Mouse (Mus musculus) ovary, postnatal 36 days (tissue): ENCODE results near the gene Tmem242.
"Not testable (repeated sequence)": the region's sequence is repeated elsewhere in the genome, so short reads cannot be mapped to it uniquely, and the experiment has no call there.

ENCODE experiments used
- DNase-seq: peaks from one replicate; pipeline ENCODE4 v3.0.0; 2022; ENCODE audit warnings: low spot score, mixed read lengths

Tmem242 gene

DNA sequence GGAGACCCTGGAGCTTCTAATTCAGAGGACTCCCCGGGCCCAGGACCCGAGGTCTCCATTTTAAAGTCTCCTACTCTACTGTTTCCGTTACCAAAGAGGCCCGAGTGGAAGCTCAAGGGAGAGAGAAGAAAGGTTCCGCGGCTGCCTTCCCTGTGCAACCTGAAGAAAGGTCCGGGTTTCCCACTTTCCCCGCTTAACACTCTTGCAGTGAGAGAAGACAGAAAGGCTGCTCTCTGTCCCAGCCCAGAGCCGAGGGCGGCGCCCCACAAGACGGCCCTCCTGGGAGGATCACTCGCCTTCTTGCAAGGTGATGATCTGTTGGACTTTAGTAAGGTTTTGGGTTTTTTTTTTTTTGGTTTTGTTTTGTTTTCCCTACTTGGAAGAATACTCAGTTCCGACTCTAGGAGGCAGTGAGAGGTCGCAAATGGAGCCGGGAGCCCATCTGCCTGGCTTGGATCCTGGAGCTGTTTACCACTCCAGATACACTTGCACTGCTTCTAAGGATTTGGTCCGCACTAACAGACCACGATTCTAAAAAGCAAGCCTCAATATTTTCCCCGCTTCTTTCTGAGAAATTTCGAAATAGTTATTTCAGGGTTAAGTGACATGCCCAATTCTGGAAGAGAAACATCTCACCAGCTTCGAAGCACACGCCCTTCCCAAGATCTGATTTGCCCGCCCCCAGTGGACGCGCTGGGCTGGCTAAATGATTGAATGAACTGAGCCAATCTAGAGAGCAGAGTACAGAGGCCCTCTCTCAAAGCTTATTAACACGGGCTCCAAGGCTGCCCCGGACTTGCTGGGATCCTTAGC is at the start of gene Tmem242:
Tmem242 (minus strand) TSS at position 101 of the 813 bp plus-strand sequence.
- peak; percentile 87 for DNase-seq

DNA sequence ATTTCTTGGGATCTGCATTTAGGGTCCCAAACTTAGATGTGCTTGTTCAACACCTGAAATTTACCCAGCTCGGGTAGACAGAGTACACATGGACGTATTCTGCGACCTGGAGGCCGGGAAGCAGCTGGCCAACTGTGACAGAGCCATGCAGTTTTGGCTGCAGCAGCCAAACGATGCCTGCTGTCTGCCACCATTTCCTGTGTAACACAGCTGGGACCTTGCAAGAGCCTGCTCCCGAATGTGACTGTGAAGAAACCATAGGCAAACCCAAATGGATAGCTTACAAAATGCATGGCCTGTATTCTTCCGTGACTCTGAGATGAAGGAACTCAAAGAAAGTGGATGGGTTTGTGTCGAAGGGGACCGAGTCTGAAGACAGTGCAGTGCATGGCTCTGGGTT is 48.1 kb upstream of the Tmem242 start:
- DNase-seq, result no peak

DNA sequence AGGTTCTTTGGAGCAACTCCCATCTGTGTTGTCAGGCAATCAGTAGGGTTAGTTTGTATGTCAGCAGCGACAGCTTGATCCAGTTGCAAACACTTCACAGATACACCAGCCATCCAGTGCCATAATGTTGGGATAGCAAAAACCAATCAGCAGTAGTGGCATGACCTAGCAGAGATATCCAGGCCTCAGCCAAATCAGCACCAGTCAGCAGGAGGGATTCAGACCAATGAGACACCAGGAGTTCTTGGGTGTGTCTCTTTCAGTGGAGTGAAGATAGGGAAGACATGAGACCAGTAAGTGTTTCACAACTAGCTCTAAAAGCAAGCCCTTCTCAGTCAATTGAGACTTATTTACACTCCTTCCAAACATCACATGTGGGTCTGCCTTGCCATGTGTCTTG is 44.6 kb upstream of the Tmem242 start:
- no peak for DNase-seq

DNA sequence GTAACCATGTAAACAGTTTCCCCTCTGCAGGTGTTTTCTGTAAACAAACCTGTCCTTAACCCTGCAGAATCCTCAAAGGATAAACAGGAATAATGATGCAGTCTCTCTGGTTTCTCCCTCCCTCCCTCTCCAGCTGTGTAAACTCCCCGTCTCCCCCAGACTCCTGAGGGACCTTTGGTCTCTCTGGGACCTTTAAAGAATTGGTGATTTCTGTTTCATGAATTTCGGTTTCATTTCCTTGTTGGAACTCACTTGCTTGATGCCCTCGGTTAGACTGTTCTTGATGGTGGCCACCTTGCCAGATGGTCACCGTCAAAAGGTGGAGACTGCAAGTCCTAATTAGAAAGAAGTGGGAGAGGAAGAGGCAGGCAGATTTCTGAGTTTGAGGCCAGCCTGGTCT is 43.4 kb upstream of the Tmem242 start:
- DNase-seq, result no peak

DNA sequence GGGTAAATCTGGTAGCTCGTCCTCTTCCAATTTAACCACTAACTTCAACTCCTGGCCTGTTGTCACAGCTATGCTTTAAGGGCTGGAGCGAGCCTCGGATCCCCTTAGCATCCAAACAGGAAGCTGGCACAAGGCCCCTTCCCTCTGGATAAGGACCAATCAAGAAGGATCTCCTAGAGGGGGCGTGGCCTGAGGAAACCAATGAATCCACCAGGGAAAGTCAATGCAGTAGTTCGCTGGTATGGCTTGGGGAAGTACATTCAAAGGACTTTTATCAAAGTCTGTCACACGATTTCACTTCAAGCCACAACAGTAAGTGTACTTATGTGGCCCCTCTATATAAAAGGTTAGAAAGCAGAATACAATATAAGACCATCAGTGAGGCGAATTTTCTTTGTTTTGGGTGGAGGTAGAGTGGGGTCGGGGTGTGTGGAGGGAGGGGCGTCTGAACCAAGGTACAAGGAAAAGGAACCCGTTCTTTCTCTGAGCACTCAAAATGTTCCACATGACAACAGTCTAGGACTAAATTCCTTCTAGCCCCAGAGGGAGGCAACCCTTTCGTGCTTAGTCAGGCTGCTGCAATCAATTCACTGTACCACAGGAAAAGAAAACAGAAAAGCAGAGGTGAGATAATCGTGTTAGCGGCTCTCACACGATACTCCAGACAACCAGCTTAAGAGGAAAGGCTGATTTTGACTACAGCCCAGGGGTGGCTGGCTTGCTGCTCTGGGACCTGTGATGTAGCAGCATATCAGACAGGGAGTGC is 36.1 kb upstream of the Tmem242 start:
- DNase-seq, result no peak

DNA sequence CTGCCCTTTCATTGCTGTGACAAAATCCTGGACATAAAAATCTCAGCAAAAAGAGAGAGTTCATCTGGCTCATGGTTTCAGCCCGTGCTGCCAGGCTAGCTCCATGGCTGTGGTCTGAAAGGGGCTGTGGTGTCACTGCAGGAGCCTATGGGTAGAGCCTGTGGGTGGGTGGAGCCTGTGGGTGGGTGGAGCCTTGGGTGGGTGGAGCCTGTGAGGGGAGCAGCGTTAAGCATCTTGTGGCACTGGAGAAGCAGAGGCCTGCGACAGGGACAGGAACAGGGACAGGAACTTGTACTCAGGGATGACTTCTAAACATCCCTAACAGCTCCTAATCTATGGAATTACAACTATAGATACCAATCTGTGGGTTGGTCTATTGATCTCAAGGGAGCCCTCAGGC is 32.2 kb upstream of the Tmem242 start:
- no peak for DNase-seq

DNA sequence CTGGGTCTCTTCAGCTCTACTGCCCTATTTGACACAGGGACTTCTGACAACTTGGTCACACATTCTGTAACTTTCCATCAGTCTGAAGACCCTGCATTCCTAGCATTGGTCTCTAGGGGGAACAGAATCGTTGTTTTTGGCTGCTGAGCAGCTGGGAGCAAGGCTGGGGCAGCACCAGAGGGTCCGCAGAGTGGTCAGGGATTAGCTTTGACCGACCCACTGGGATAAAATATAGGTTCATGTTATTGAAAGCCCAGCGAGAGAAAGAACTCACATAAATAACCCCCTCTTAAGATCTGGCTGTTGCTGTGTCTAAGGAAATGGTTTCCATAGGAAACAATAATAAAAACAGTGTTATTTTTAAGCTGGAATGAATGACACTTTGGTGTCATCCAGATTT is 27.1 kb upstream of the Tmem242 start:
- no peak for DNase-seq

DNA sequence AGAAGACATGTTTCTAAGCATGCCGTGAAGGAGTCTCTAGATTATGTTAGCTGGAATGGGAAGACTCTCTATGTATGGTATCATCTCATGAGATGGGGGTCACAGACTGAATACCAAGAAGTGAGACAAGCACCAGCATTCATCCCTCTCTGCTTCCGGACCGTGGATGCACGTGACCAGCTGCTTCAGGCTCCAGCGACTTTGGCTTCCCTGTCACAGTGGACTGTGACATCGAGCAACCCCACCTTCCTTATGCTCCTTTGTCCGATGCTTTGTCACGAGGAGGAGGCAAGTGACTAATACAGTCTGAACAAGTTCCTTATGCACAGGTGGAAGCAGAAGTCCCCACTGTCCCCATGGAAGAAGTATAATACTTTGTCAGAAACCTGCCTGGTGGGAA is 26.7 kb upstream of the Tmem242 start:
- DNase-seq, result no peak

DNA sequence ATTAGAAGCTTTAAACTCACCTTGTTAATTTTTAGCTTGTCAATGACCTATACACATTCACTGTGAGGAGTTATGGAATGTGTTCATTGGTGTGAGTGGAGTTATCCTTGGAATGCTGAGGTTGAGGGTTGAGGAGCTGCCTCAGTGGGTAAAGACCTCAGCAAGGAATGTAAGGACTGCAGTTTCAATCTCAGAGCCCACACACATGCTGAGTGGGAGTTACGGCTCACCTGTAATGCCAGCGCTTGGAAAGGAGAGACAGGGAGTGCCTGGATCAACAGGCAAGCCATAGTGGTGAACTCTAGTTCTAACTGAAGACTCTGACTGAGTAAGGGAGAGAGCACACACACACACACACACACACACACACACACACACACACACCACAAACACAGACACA is 23.9 kb upstream of the Tmem242 start:
- no peak for DNase-seq

DNA sequence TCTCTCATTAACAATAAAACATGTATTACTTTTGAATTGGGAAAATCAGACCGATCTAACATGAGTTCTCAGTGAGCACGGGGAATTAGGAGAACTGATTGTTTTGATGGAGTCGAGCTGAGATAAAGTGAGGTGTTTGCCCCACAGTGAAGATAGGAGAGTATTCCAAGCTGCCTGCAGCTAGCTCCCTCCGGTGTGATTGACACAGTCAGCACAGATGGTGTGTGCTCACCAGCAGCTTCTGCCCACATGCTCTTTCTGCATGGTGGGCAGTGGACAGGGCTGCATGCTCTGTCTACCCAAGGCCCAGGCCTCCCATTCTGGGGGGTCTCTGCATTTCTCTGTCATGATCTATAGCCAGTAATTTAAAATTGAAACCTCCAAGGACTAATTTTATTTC is 13.6 kb upstream of the Tmem242 start:
- no peak for DNase-seq

DNA sequence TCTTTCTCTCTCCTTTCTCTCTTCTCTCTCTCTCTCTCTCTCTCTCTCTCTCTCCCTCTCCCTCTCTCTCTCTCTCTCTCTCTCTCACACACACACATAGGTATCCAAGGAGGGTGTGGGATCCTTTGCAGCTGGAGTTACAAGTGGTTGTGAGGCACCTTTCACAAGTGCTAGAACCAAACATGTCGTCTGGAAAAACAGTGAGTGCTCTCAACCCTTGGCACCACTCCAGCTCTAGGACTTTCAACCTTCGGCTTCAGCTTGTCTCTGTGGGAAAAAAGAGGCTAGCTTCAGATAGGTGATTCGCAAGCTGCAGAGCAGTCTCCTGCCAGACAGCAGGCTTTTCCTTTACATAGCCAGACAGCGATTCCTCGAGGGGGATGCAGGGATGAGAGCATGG is 3.7 kb upstream of the Tmem242 start:
- peak; percentile 41 for DNase-seq

DNA sequence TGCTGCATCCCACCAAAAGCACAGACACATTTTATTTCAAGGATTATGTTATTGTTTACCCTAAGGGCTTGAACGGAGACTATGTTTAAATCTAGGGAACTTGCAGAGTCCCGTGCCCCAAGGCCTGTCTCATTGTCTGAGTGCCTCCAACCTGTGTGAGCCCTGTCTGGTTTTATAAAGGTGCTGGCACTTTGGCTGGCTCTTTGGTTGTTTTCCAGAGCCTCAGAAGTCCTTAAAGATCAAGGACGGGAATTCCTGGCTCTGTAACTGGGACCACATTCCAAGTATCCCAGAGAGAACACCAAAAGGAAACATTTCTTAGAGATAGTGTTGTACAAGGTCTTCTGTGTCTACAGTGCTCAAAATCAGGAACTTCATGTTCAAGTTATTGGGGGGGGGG is 3.2 kb upstream of the Tmem242 start:
- peak; percentile 26 for DNase-seq

DNA sequence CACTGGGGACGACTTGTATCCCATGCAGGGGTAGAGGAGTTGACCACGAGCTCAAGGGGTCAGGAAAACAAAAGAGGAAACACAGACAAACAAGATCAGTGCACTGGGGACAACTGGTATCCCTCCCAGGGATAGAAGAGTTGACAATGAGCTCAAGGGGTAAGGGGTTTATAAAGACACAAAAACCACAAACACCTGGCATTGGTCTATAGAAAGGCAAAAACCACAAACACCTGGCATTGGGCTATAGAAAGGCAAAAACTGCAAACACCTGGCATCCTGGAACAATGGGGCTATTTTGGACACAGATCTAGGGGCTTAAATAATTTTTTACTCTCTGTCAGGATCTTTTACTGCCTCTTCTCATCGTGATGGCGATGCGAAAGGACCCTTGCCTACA is 2.3 kb upstream of the Tmem242 start:
- DNase-seq, result not testable (repeated sequence)

DNA sequence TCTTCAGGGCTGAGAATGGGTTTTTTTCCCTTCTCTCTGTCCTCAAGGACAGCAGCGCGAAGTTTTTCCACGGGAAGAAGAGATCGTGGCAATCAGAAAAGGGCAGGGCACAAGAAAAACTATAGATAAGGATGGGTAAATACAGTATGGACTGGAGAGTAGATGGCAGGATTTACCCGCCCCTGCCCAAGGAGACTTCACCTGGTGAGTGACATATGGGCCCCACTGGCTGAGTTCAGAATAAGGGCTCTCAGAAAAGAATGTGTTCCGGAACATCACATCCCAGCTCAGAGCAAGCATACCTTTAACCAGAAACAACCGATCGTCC is 264 bp downstream of the Tmem242 start:
- no peak for DNase-seq

DNA sequence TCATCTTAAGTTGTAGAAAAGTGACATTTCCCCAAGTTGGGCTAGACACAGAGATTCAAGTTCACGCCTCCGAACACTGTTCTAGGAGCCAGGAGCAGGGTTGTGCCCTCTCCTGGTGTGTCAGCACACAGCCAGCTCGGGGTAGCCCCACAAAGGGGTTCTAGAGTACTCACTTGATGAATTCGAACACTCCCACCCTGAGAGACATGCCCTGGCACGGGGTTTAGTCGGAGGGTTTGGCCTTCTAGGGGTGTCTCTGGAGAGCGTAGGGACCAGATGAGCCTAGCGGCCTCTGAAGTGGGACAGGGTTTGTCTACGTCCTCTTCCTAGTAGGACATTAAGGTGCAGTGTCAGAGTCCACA is 10.3 kb downstream of the Tmem242 start:
- DNase-seq, result no peak

DNA sequence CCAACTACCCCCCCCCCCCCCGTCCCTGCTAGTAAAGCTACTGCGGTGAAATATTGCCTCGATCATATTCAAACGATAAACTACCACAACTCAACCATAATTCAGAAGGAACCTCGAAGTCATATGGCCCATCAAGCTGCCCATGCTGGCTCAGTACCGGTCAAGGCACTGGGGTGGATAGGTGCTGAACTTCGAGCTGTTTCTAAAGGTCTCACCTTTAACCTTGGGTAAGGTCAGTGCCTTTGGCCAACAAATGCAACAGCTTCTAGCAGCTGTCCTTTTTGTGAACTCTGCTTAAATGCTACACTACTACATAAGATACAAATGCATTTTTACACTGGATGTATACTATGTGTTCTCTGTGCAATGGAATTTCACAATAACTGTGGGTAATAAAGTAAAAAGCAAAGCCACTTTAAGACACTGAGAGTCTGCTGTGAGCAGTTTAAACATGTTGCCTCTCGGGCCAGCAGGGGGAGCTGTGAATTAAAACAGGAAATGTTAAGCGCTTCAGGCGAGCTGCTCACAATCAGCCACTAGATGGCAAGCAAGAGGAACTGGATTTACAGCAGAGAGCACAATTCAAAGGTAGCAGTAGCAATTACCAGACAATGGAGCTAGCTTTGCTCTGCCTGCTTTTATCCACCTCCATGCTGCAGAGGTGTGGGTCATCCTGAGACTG is 10.8 kb downstream of the Tmem242 start:
- peak; percentile 81 for DNase-seq

DNA sequence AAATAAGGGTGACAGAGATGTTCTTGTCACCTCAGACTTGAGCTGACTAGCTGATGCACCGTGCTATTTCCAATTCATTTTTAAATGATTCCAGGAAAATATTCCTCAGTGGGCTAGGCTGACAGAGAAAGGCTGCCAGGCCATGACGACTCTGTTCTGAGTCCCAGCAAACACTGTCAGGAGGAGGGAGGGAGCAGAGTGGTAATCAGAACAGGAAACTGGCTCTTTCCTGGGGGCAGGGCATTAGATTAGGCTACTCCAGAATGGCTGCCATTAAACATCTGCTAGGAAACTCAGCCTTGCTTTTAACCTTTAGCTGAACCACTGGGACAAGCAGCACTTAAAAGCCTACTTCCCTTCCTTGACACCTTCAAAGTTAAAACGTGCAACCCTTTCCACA is 14.9 kb downstream of the Tmem242 start:
- no peak for DNase-seq

DNA sequence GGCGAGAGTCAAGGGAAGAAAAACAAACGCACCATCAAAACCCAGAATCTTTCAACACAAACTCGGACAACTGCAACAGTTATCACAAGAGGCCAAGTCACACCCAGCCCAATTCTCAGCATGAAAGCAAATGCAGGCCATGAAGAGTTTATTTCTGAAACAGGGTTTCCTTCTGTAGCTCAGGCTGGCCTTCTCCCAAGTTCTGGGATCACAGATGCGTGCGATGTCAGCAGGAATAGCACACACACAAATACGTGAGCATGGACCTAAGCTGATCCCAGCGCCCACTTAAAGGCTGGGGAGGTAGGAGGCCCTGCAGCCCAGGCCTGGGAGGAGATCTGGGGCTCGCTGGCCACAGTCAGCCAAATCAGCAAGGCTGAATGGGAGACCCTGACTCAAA is 15.9 kb downstream of the Tmem242 start:
- no peak for DNase-seq

DNA sequence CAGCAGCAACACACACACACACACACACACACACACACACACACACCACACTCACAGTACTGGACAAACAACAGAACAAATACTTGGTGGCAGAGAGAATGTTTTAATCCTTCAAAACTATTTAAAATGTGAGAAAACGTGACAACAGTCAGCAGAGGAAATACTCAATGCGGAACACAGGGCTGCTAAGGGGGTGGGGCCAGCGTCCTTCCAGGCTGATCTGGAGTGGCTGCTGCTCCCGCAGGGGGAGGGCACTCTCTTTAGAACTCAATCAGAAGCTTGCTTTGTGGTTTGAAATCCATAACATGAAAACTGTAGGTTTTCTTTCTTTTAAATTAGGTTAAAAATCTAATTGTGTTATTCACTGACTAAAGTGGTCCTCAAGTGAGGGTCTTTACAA is 18.2 kb downstream of the Tmem242 start:
- no peak for DNase-seq

DNA sequence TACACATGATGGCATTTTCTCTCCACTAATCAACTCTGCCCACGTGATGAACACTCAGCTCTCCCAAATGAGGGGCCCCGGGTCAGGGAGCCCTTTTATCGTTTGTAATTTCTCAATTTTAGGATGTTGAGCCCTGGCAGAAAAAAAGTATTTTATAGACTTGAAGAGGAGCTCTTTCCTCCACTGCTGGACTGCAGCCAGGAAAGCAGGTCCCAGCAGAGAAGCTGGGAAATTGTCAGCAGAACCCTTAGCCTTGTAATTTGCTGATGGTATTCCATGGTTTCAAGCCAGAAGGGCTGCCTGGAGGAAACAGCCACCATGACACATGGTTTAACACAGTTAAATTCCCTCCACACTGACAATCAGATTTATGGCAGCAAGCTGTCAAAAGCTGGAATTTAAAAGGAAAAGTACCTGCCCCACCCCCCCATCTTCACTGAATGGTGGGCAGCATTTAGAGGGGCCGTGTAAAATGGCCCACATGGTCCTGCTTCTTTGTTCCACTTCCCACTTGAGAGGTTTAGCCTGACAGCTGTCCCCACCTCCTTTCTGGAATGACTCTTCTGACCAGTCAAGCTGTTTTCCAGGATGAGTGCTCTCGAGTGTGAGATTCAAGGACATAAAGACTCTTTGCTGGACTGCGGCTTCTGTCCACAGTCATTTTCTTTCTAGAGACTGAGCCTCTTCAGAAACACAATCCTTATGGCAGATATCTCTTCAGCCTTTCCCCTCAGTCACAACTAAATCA is 20.1 kb downstream of the Tmem242 start:
- no peak for DNase-seq

DNA sequence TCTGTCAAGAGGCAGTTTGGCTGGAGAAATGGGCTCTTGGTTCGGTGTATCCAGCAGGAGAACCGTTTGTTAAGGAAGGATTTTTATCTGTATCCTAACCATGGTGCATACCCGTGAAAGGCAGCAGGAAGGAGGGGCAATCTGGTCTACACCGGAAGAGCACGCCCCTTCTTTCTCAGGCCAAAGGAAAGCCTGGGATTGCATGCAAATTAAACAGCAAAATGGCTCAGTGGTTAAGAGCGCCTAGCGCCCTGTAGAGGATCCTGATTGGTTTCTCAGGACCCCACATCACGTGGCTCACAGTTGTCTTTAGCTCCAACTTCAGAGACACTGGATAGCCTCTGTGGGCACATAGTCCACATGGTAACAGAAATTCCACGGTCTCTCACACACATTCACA is 21.0 kb downstream of the Tmem242 start:
- no peak for DNase-seq

DNA sequence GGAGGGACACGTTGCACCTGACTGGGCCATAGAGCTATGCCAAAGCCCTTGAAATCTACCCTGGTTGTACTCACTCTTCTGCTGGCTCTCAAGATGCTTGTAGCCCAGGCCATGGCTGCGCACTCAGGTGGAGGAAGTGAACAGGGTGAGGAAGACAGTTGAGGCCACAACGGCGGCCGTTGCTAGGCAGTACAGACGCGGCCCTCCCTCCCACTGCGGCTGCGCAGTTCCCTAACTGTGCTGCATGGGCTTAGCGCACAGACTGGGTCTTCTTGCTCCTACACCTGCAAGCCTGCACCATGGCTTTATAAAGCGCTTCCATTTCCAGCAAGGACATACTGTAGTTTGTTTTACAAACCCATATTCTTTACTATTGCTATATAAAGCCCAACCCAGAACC is 21.5 kb downstream of the Tmem242 start, which contains the start of gene Ldhal6b:
Ldhal6b (minus strand) TSS at position 223 of the 400 bp plus-strand sequence.
- DNase-seq, result no peak
